Mouse (Mus musculus) heart, adult 2 months (tissue): ENCODE data around the gene Rela.

Source experiments
- CTCF ChIP-seq: fragments of 200-600 bp; IDR thresholded peaks from 2 replicates; pipeline ENCODE4 v1.8.1; 2022; ENCODE audit warnings: antibody characterized with exemption, mild to moderate bottlenecking, moderate library complexity
- POLR2A ChIP-seq: fragments of 200-500 bp; IDR thresholded peaks from 2 replicates; pipeline ENCODE4 v1.6.1; 2011; ENCODE audit warnings: mild to moderate bottlenecking, low read depth, low read length, control low read depth; ENCODE audit not compliant: insufficient read depth

DNA sequence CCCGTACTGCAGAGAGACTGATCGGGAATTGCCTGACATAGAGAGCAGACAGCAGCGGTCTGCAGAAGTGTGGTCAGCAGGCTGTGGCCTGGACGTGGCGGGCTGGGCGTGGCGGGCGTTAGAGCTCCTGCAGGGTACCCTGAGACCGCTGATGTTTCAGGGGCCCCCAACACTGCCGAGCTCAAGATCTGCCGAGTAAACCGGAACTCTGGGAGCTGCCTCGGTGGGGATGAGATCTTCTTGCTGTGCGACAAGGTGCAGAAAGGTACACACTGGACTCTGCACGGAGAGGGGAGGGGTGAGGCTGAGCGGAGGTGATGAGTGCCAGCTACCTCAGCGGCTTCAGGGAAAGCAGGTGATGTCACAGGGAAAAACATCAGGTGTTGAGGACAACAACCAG, 3.7 kb downstream of the Rela start:
- no peak for TF ChIP-seq POLR2A
- TF ChIP-seq CTCF = no peak
